Mouse (Mus musculus): Measurements from ENCODE around the gene Tbx1. TPM values are rescaled to one million over a fixed set of nuclear protein-coding genes. Genes with fewer than 3 reads are reported as not detected.
A peak's percentile ranks its signal among the peaks of the same experiment; 100 is the strongest.

Tbx1 gene
- polyA plus RNA-seq, 1 experiment from 2014 or later: 15.8 TPM

DNA sequence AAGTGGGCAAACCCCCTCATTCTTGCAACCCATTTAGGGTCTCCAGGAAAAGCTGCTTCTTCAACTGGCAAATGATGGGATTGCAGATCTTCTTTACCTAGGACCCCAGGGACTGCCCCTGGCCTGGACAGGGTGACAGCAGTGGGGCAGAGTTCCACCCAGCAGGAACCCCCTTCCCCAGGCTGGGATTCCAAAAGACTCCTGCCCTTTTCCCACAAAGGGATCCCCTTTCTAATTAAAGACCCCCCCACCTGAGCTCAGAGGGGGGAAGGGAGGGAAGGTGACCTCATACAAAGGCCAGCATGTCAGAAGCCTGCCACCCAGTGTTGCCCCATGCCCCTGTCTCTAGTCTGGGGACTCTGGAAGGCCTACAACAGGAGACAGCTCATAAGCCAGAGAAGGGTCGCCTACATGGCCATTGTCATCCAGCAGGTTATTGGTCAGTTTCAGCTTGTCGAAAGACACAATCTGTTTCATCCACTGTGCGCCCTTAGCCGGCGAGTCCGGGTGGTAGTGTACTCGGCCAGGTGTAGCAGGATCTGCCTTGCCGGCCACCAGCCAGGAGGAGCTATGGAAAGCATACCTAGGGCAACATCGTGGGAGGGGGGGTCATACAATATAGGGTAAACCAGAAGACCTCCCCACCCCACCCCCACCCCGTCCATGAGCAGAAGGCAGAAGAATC, 6.7 kb downstream of the Tbx1 start:
- peak overlapping the region; percentile 86 for H3K4me2 ChIP-seq
- H3K9me3 ChIP-seq (ENCODE audit: low read depth, low read length): no peaks in the 10 kb centered on the region
- TF ChIP-seq CTCF (IDR thresholded peaks at IDR 0.05; ENCODE audit: low read depth): no peak
- DNase-seq: no peak
- no peak for ATAC-seq (ENCODE audit: insufficient read depth)
- no peaks in the 10 kb centered on the region; the same call in 1 of the 2 replicates for H3K36me3 ChIP-seq (ENCODE audit: insufficient read depth)
- H3K9ac ChIP-seq: peak overlapping the region; percentile 77
- H3K4me1 ChIP-seq (ENCODE audit: insufficient read depth): 0 out of 2 replicates have a peak, but pooled peaks cover 5% of the 10 kb centered on the region
- peaks cover 95% of the 10 kb centered on the region for H3K27me3 ChIP-seq (ENCODE audit: insufficient read depth, low read length)
- 49% methylated on average over 10 of the region's 10 CpGs for WGBS
- no peak overlapping the region for H3K27ac ChIP-seq (ENCODE audit: low read depth)
- H3K4me3 ChIP-seq (ENCODE audit: low read depth, low read length): peak overlapping the region; percentile 59

DNA sequence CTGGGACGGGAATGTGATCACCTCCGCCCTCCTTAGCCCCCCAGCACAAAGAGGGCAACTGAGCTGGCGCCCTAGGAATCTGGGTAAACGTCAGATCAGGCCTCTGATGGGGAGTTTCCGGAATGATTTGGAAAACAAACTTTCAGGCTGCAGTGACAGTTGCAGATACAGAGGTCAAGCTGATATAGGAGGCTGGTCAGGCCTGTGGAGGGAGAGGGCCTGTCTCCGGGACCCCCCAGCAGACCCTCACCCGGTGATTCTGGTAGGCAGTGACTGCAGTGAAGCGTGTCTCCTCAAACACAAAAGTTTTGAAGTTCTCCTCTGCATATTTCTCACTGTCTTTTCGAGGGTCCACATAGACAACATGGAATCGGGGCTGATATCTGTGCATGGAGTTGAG, 7.3 kb downstream of the Tbx1 start:
- H3K4me2 ChIP-seq: peak overlapping the region; percentile 86
- 0 out of 2 replicates have a peak, but pooled peaks cover 5% of the 10 kb centered on the region for H3K4me1 ChIP-seq (ENCODE audit: insufficient read depth)
- TF ChIP-seq CTCF (IDR thresholded peaks at IDR 0.05; ENCODE audit: low read depth): no peak
- no peak overlapping the region for H3K27ac ChIP-seq (ENCODE audit: low read depth)
- no peaks in the 10 kb centered on the region for H3K9me3 ChIP-seq (ENCODE audit: low read depth, low read length)
- peak overlapping the region; percentile 59 for H3K4me3 ChIP-seq (ENCODE audit: low read depth, low read length)
- ATAC-seq (ENCODE audit: insufficient read depth) (no peak), DNase-seq (no peak)
- 33% methylated on average over 10 of the region's 10 CpGs for WGBS
- H3K27me3 ChIP-seq (ENCODE audit: insufficient read depth, low read length): peaks cover 89% of the 10 kb centered on the region
- H3K9ac ChIP-seq: peak overlapping the region; percentile 40
- H3K36me3 ChIP-seq (ENCODE audit: insufficient read depth): no peaks in the 10 kb centered on the region; the same call in 1 of the 2 replicates

DNA sequence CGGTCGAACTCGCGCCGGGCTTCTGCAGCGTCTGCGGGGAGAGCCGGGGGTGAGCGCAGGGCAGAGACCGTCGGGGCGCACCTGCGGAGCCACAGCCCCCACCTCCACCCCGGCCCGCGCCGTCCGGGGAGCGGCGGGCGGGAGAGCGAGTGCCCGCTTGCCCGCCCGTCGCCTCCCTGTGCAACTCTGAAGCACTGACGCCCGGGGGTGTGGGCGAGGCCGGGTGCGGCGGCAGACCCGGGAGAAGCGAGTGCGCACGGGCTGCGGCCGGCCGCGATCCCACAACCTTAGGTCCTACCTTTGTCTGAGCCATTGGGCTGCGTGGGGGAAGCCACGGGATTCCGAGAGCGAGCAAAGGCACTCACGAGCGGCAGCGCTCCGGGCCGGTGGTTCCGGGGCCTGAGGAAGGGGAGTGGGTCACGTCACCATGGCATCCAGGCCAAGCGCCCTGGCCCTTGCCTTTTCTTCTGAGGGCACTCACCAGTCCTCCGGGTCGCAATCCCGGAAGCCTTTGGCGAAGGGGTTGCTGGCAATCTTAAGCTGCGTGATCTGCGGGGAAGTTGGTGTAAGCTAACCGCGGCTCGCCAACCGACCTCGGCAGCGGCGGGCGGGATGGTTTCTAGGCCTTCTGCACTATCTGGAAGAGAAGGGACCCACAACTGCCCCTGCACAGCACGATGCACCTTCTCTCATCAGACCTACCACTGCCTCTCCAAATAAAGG, 7.9 kb downstream of the Tbx1 start:
- peaks cover 83% of the 10 kb centered on the region for H3K27me3 ChIP-seq (ENCODE audit: insufficient read depth, low read length)
- H3K9ac ChIP-seq: peak overlapping the region; percentile 40
- peak overlapping the region; percentile 59 for H3K4me3 ChIP-seq (ENCODE audit: low read depth, low read length)
- peak overlapping the region; percentile 18; the same call in 1 of the 2 replicates for H3K27ac ChIP-seq (ENCODE audit: low read depth)
- 4% methylated on average over 55 of the region's 67 CpGs for WGBS
- ATAC-seq (ENCODE audit: insufficient read depth) (no peak), DNase-seq (peak; percentile 25)
- no peaks in the 10 kb centered on the region for H3K9me3 ChIP-seq (ENCODE audit: low read depth, low read length)
- TF ChIP-seq CTCF (IDR thresholded peaks at IDR 0.05; ENCODE audit: low read depth): no peak
- H3K36me3 ChIP-seq (ENCODE audit: insufficient read depth): no peaks in the 10 kb centered on the region; the same call in 1 of the 2 replicates
- H3K4me1 ChIP-seq (ENCODE audit: insufficient read depth): 0 out of 2 replicates have a peak, but pooled peaks cover 5% of the 10 kb centered on the region
- H3K4me2 ChIP-seq: peak overlapping the region; percentile 86

DNA sequence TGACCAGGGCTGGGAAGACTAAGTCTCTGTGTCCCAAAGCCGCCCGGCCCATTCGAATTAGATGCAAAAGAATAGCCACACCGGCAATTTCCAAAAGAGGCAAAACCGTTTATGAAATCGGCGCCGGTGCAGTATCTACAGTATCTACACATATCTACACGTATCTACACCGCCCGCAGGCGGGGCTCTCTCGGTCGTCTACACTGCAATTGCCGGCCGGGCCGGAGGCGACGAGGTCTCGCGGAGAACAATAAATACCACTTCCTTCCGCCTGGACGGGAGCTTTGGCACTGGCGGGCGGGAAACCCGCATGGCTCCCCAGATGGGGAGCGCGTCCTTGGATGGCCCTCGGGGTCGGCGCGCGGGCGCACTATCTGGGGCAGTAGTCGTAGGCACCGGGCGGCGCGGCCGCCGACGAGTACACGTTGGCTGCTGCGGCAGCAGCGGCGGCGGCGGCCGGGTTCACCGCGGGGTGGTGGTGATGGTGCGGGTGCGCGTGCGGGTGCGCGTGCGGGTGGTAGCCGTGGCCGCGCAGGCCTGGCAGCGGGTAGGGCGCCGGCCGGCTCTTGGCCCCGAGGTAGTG, 8.8 kb downstream of the Tbx1 start:
- Histone ChIP-seq H3K4me1 (ENCODE audit: insufficient read depth) (0 out of 2 replicates have a peak, but pooled peaks cover 5% of the 10 kb centered on the region), H3K27me3 (ENCODE audit: insufficient read depth, low read length) (peaks cover 76% of the 10 kb centered on the region), H3K36me3 (ENCODE audit: insufficient read depth) (no peaks in the 10 kb centered on the region; the same call in 1 of the 2 replicates), H3K9ac (peak overlapping the region; percentile 40), H3K4me2 (peak overlapping the region; percentile 86), H3K27ac (ENCODE audit: low read depth) (peak overlapping the region; percentile 18; the same call in 1 of the 2 replicates), H3K9me3 (ENCODE audit: low read depth, low read length) (no peaks in the 10 kb centered on the region), H3K4me3 (ENCODE audit: low read depth, low read length) (peak overlapping the region; percentile 59)
- DNase-seq (peak; percentile 53), ATAC-seq (ENCODE audit: insufficient read depth) (no peak)
- 4% methylated on average over 66 of the region's 66 CpGs for WGBS
- TF ChIP-seq CTCF (IDR thresholded peaks at IDR 0.05; ENCODE audit: low read depth): no peak

DNA sequence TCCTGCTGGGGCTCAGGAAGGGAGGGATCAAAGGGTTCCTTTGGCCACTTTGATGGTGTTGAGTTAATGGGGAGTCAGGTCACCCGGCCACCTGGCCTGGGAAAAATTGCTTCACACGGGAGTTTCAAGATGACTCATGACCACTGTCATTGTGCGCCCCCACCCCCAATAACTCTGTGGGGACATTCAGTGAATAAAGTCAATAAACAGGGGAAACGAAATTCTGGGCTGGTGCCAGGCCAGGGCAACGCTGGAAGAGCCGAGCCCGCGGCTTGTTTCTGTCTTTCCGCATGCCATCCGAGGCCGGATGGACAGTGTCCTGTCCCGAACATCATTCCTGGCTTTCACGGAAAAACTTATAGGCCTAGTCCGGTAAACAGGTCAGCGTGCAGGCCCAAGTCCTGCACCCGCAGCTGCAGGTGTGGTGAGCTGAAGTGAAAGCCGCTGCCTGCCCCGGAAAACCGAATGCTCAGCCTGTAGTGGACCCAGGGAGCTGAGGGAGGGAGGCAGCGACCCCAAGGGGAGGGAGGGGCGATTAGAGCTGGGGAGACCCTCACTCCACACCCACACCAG, 9.3 kb downstream of the Tbx1 start:
- no peak overlapping the region for H3K27ac ChIP-seq (ENCODE audit: low read depth)
- no peaks in the 10 kb centered on the region for H3K9me3 ChIP-seq (ENCODE audit: low read depth, low read length)
- WGBS: 12% methylated on average over 21 of the region's 21 CpGs
- no peak for ATAC-seq (ENCODE audit: insufficient read depth)
- H3K4me2 ChIP-seq: peak overlapping the region; percentile 86
- H3K36me3 ChIP-seq (ENCODE audit: insufficient read depth): no peaks in the 10 kb centered on the region; the same call in 1 of the 2 replicates
- 0 out of 2 replicates have a peak, but pooled peaks cover 5% of the 10 kb centered on the region for H3K4me1 ChIP-seq (ENCODE audit: insufficient read depth)
- H3K27me3 ChIP-seq (ENCODE audit: insufficient read depth, low read length): peaks cover 70% of the 10 kb centered on the region
- peak overlapping the region; percentile 40; the same call in 1 of the 2 replicates for H3K9ac ChIP-seq
- DNase-seq: peak; percentile 54
- TF ChIP-seq CTCF (IDR thresholded peaks at IDR 0.05; ENCODE audit: low read depth): no peak
- H3K4me3 ChIP-seq (ENCODE audit: low read depth, low read length): peak overlapping the region; percentile 59

DNA sequence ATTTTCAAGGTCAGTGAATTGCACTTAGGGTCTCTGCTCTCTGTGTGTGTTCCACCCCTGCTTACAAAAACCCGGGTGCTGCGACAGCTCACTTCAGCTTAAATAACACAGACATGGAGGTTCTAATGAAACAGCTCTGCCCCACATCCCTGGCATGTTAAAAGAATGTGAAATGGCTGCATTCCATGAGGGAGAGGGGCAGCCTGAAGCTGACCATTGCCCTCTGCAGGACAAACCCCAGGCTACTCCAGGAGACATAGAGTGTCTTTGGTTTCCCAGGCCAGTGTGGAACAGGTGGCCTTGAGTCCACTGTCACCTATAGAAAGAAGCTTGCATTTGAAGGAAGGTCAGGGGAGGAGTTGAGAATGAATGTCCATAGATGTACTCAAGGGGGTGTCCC, 10.1 kb downstream of the Tbx1 start:
- peak; percentile 47 for TF ChIP-seq CTCF (IDR thresholded peaks at IDR 0.05; ENCODE audit: low read depth)

More for the DNA sequence above, 10.1 kb downstream of the Tbx1 start:
- ATAC-seq (ENCODE audit: insufficient read depth): no peak
- DNase-seq: peak; percentile 29
- H3K27me3 ChIP-seq (ENCODE audit: insufficient read depth, low read length): peaks cover 63% of the 10 kb centered on the region
- no peak overlapping the region for H3K9ac ChIP-seq
- no peak overlapping the region for H3K27ac ChIP-seq (ENCODE audit: low read depth)
- H3K9me3 ChIP-seq (ENCODE audit: low read depth, low read length): no peaks in the 10 kb centered on the region
- H3K4me3 ChIP-seq (ENCODE audit: low read depth, low read length): no peak overlapping the region
- 0 out of 2 replicates have a peak, but pooled peaks cover 5% of the 10 kb centered on the region for H3K4me1 ChIP-seq (ENCODE audit: insufficient read depth)
- 23% methylated on average over 2 of the region's 2 CpGs for WGBS
- no peak overlapping the region for H3K4me2 ChIP-seq
- no peaks in the 10 kb centered on the region; the same call in 1 of the 2 replicates for H3K36me3 ChIP-seq (ENCODE audit: insufficient read depth)
